Mouse (Mus musculus) CH12.LX (cell line): ENCODE measurements around the gene Cep350. TPM values are rescaled to one million over a fixed set of nuclear protein-coding genes. Genes with fewer than 3 reads are reported as not detected.

ENCODE experiments used
- DNase-seq: peaks from one replicate; pipeline ENCODE4 v3.0.0-alpha.2; 2013; ENCODE audit errors: extremely low read depth
- H3K27ac ChIP-seq: 2 replicates; pipeline ENCODE4 v1.5.1; 2012; ENCODE audit warnings: low read depth, mild to moderate bottlenecking, control low read depth, moderate library complexity; ENCODE audit not compliant: insufficient read depth
- H3K27me3 ChIP-seq: replicated peaks from 2 replicates; pipeline ENCODE3; 2012; ENCODE audit warnings: inconsistent platforms
- H3K36me3 ChIP-seq, 2 experiments: replicated peaks in 1 of 2; 2 replicates each; pipeline versions ENCODE3 to v1.6.1; 2012; ENCODE audit warnings: inconsistent platforms in 1 of 2, low read length in 1 of 2, mild to moderate bottlenecking in 1 of 2, mixed read lengths in 1 of 2, moderate library complexity in 1 of 2; ENCODE audit not compliant: control insufficient read depth in 1 of 2, insufficient read depth in 1 of 2
- H3K4me1 ChIP-seq, 2 experiments: 2 replicates each; pipeline ENCODE4 v1.6.1; 2012; ENCODE audit warnings: inconsistent platforms in 1 of 2, moderate library complexity in 1 of 2; ENCODE audit not compliant: insufficient read depth in 2 of 2, control insufficient read depth in 1 of 2
- H3K4me2 ChIP-seq: 2 replicates; pipeline ENCODE4 v1.6.1; 2012; ENCODE audit warnings: low read depth, mild to moderate bottlenecking, control low read depth; ENCODE audit not compliant: poor library complexity, insufficient read depth, severe bottlenecking
- H3K4me3 ChIP-seq, 3 experiments: fragments of 150-350 bp in 1 of 3; sonication (generic) in 1 of 3; replicated peaks in 1 of 3; 2 replicates each; pipeline versions ENCODE3 to v1.5.1; 2011 to 2012; ENCODE audit warnings: low read depth in 2 of 3, low read length in 2 of 3, mild to moderate bottlenecking in 2 of 3, moderate library complexity in 2 of 3, control low read depth in 1 of 3, improper control_type of control experiment in 1 of 3, inconsistent platforms in 1 of 3, mixed read lengths in 1 of 3; ENCODE audit not compliant: poor library complexity in 1 of 3
- H3K79me2 ChIP-seq: replicated peaks from 2 replicates; pipeline ENCODE4 v1.6.1; 2012; ENCODE audit warnings: mild to moderate bottlenecking, moderate library complexity; ENCODE audit not compliant: control insufficient read depth, poor library complexity, insufficient read depth, severe bottlenecking; ENCODE audit errors: extremely low read depth
- H3K9ac ChIP-seq: 2 replicates; pipeline ENCODE4 v1.6.1; 2012; ENCODE audit warnings: low read depth, mild to moderate bottlenecking, control low read depth, moderate library complexity; ENCODE audit not compliant: insufficient read depth
- H3K9me3 ChIP-seq: replicated peaks from 2 replicates; pipeline ENCODE3; 2012; ENCODE audit warnings: low read length, inconsistent platforms, mixed read lengths
- BHLHE40 ChIP-seq: IDR thresholded peaks from 2 replicates; pipeline ENCODE4 v1.6.1; 2011; ENCODE audit warnings: mild to moderate bottlenecking, low read depth, low read length, improper control_type of control experiment
- CHD1 ChIP-seq: IDR thresholded peaks from 2 replicates; pipeline ENCODE4 v1.6.1; 2012; ENCODE audit warnings: low read depth, low read length, improper control_type of control experiment, inconsistent platforms
- CHD2 ChIP-seq: IDR thresholded peaks from 2 replicates; pipeline ENCODE4 v1.6.1; 2011; ENCODE audit warnings: low read length, improper control_type of control experiment
- CTCF ChIP-seq, 2 experiments: IDR thresholded peaks in 1 of 2; conservative IDR thresholded peaks in 1 of 2; 2 replicates each; pipeline ENCODE4 v1.5.1; 2011 to 2012; ENCODE audit warnings: low read depth in 2 of 2, low read length in 2 of 2, improper control_type of control experiment in 1 of 2, inconsistent platforms in 1 of 2, mild to moderate bottlenecking in 1 of 2, moderate library complexity in 1 of 2
- E2F4 ChIP-seq: IDR thresholded peaks from 2 replicates; pipeline ENCODE4 v1.6.1; 2011; ENCODE audit warnings: low read depth, low read length, improper control_type of control experiment; ENCODE audit not compliant: insufficient replicate concordance
- ELF1 ChIP-seq: IDR thresholded peaks from 2 replicates; pipeline ENCODE4 v1.6.1; 2014; ENCODE audit warnings: low read depth, mild to moderate bottlenecking, inconsistent platforms, low read length, improper control_type of control experiment
- EP300 ChIP-seq: IDR thresholded peaks from 2 replicates; pipeline ENCODE4 v1.6.1; 2011; ENCODE audit warnings: low read length, improper control_type of control experiment
- ETS1 ChIP-seq: conservative IDR thresholded peaks from 2 replicates; pipeline ENCODE4 v1.6.1; 2012; ENCODE audit warnings: low read depth, mild to moderate bottlenecking, inconsistent platforms, low read length, improper control_type of control experiment, moderate library complexity
- GABPA ChIP-seq: IDR thresholded peaks from 2 replicates; pipeline ENCODE4 v1.6.1; 2012; ENCODE audit warnings: low read depth, low read length, improper control_type of control experiment, inconsistent platforms; ENCODE audit not compliant: insufficient replicate concordance
- HCFC1 ChIP-seq: IDR thresholded peaks from 2 replicates; pipeline ENCODE4 v1.6.1; 2012; ENCODE audit warnings: low read depth, mild to moderate bottlenecking, inconsistent platforms, low read length, improper control_type of control experiment
- IRF4 ChIP-seq: IDR thresholded peaks from 2 replicates; pipeline ENCODE4 v1.6.1; 2014; ENCODE audit warnings: low read depth, mild to moderate bottlenecking, inconsistent platforms, low read length, improper control_type of control experiment
- JUN ChIP-seq: IDR thresholded peaks from 2 replicates; pipeline ENCODE4 v1.6.1; 2011; ENCODE audit warnings: low read depth, mild to moderate bottlenecking, low read length, improper control_type of control experiment, moderate library complexity; ENCODE audit not compliant: insufficient read depth
- JUND ChIP-seq: conservative IDR thresholded peaks from 2 replicates; pipeline ENCODE4 v1.6.1; 2011; ENCODE audit warnings: low read depth, low read length, improper control_type of control experiment
- KAT2A ChIP-seq: IDR thresholded peaks from 2 replicates; pipeline ENCODE4 v1.6.1; 2012; ENCODE audit warnings: low read length, improper control_type of control experiment, inconsistent platforms; ENCODE audit not compliant: insufficient replicate concordance
- MAFK ChIP-seq: IDR thresholded peaks from 2 replicates; pipeline ENCODE4 v1.6.1; 2011; ENCODE audit warnings: low read length, improper control_type of control experiment; ENCODE audit not compliant: insufficient replicate concordance
- MAX ChIP-seq: IDR thresholded peaks from 2 replicates; pipeline ENCODE4 v1.6.1; 2011; ENCODE audit warnings: low read length, improper control_type of control experiment
- MAZ ChIP-seq: IDR thresholded peaks from 2 replicates; pipeline ENCODE4 v1.6.1; 2012; ENCODE audit warnings: low read depth, mild to moderate bottlenecking, inconsistent platforms, low read length, improper control_type of control experiment, moderate library complexity
- MEF2A ChIP-seq: IDR thresholded peaks from 2 replicates; pipeline ENCODE4 v1.6.1; 2014; ENCODE audit warnings: low read depth, mild to moderate bottlenecking, inconsistent platforms, low read length, improper control_type of control experiment, borderline replicate concordance
- MXI1 ChIP-seq: IDR thresholded peaks from 2 replicates; pipeline ENCODE4 v1.6.1; 2011; ENCODE audit warnings: mild to moderate bottlenecking, low read depth, low read length, improper control_type of control experiment
- MYC ChIP-seq: IDR thresholded peaks from 2 replicates; pipeline ENCODE4 v1.6.1; 2011; ENCODE audit warnings: low read depth, mild to moderate bottlenecking, improper control_type of control experiment, low read length
- NELFE ChIP-seq: IDR thresholded peaks from 2 replicates; pipeline ENCODE4 v1.6.1; 2011; ENCODE audit warnings: low read depth, low read length, improper control_type of control experiment
- NRF1 ChIP-seq: IDR thresholded peaks from 2 replicates; pipeline ENCODE4 v1.6.1; 2014; ENCODE audit warnings: low read depth, mild to moderate bottlenecking, inconsistent platforms, low read length, improper control_type of control experiment, moderate library complexity
- PAX5 ChIP-seq: IDR thresholded peaks from 2 replicates; pipeline ENCODE4 v1.6.1; 2012; ENCODE audit warnings: low read length, inconsistent platforms, mixed read lengths
- POLR2A ChIP-seq: IDR thresholded peaks from 2 replicates; pipeline ENCODE4 v1.6.1; 2011; ENCODE audit warnings: low read depth, mild to moderate bottlenecking, improper control_type of control experiment, low read length
- POLR2AphosphoS2 ChIP-seq: IDR thresholded peaks from 2 replicates; pipeline ENCODE4 v1.6.1; 2011; ENCODE audit warnings: low read depth, low read length, improper control_type of control experiment
- RAD21 ChIP-seq: IDR thresholded peaks from 2 replicates; pipeline ENCODE4 v1.6.1; 2011; ENCODE audit warnings: low read depth, mild to moderate bottlenecking, low read length, improper control_type of control experiment, moderate library complexity
- RCOR1 ChIP-seq: conservative IDR thresholded peaks from 2 replicates; pipeline ENCODE4 v1.6.1; 2012; ENCODE audit warnings: low read depth, mild to moderate bottlenecking, inconsistent platforms, low read length, improper control_type of control experiment
- SIN3A ChIP-seq: IDR thresholded peaks from 2 replicates; pipeline ENCODE4 v1.6.1; 2012; ENCODE audit warnings: low read length, improper control_type of control experiment, inconsistent platforms
- SMC3 ChIP-seq: IDR thresholded peaks from 2 replicates; pipeline ENCODE4 v1.6.1; 2011; ENCODE audit warnings: low read depth, low read length, improper control_type of control experiment
- TBP ChIP-seq: conservative IDR thresholded peaks from 2 replicates; pipeline ENCODE4 v1.6.1; 2011; ENCODE audit warnings: low read depth, low read length, improper control_type of control experiment
- TCF12 ChIP-seq: IDR thresholded peaks from 2 replicates; pipeline ENCODE4 v1.6.1; 2014; ENCODE audit warnings: low read depth, mild to moderate bottlenecking, inconsistent platforms, low read length, improper control_type of control experiment
- UBTF ChIP-seq: IDR thresholded peaks from 2 replicates; pipeline ENCODE4 v1.6.1; 2012; ENCODE audit warnings: low read depth, mild to moderate bottlenecking, inconsistent platforms, low read length, improper control_type of control experiment, moderate library complexity
- USF1 ChIP-seq: IDR thresholded peaks from 2 replicates; pipeline ENCODE4 v1.6.1; 2014; ENCODE audit warnings: low read depth, mild to moderate bottlenecking, inconsistent platforms, low read length, improper control_type of control experiment
- USF2 ChIP-seq: conservative IDR thresholded peaks from 2 replicates; pipeline ENCODE4 v1.6.1; 2011; ENCODE audit warnings: low read depth, low read length, improper control_type of control experiment
- ZC3H11A ChIP-seq: IDR thresholded peaks from 2 replicates; pipeline ENCODE4 v1.6.1; 2012; ENCODE audit warnings: low read depth, mild to moderate bottlenecking, inconsistent platforms, low read length, improper control_type of control experiment
- ZKSCAN1 ChIP-seq: IDR thresholded peaks from 2 replicates; pipeline ENCODE4 v1.6.1; 2012; ENCODE audit warnings: low read depth, inconsistent platforms, low read length, improper control_type of control experiment, borderline replicate concordance
- ZMIZ1 ChIP-seq: IDR thresholded peaks from 2 replicates; pipeline ENCODE4 v1.6.1; 2012; ENCODE audit warnings: low read depth, mild to moderate bottlenecking, inconsistent platforms, low read length, improper control_type of control experiment
- ZNF384 ChIP-seq: IDR thresholded peaks from 2 replicates; pipeline ENCODE4 v1.6.1; 2012; ENCODE audit warnings: low read depth, low read length, improper control_type of control experiment, inconsistent platforms
- dilution Hi-C: fragments of 300-500 bp; cut with MboI; formaldehyde crosslinking; loops from 2 replicates; pipeline ENCODE4 v1.14.3; 2020; ENCODE audit warnings: low sequenced_read_pairs; ENCODE audit not compliant: extremely low pct_unique_long_range_greater_than_20kb, extremely low pct_ligation_motif_present
- in situ Hi-C: fragments of 300-500 bp; cut with MboI; formaldehyde crosslinking; loops from 3 replicates; pipeline ENCODE4 v1.14.3; 2019; ENCODE audit warnings: low sequenced_read_pairs, low pct_ligation_motif_present, low pct_unique_long_range_greater_than_20kb, mixed read lengths
- polyA plus RNA-seq: library from polyadenylated mRNA; unstranded; fragments of >175 nt; gene quantifications from 2 replicates; pipeline ENCODE4 v1.2.1, GENCODE M21; 2012; ENCODE audit warnings: low read depth; ENCODE audit not compliant: insufficient read length
- total RNA-seq, 2 experiments: library from RNA; depleted of rRNA; stranded (reverse); fragments of 300-350 nt in 1 of 2; fragments of >200 nt in 1 of 2; gene quantifications; 2 replicates each; pipeline ENCODE4 v1.2.3; 2012 to 2014

Gene Cep350
- total RNA-seq (2012; rRNA removed) (5.3 and 6.8 TPM in 2 replicates), total RNA-seq (2014; rRNA removed) (3.5 and 3.6 TPM in 2 replicates), polyA plus RNA-seq (8.3 and 8.5 TPM in 2 replicates)

GRCm38 (mm10) chr1:155973068-155973718, at the start of gene Cep350:
TSS of gene Cep350 (minus strand) at chr1:155973255.
- H3K36me3 ChIP-seq: peaks cover 0 to 2% of the 10 kb centered on the region in 2 experiments
- in situ Hi-C loops: no loop called here

GRCm38 (mm10) chr1:156020402-156020801, 47.3 kb upstream of the Cep350 start:
- Histone ChIP-seq H3K4me3 (no peak overlapping the region), H3K4me1 (no peaks in the 10 kb centered on the region), H3K36me3 (peaks cover 39 to 70% of the 10 kb centered on the region in 2 experiments), H3K9ac (no peak overlapping the region), H3K79me2 (no peaks in the 10 kb centered on the region), H3K9me3 (no peaks in the 10 kb centered on the region), H3K4me2 (no peak overlapping the region), H3K27me3 (no peaks in the 10 kb centered on the region), H3K27ac (no peak overlapping the region)
- in situ Hi-C loops (no loop called here), dilution Hi-C loops (no loop called here)
- no peak for TF ChIP-seq SIN3A
- DNase-seq: no peak

More at GRCm38 (mm10) chr1:155973068-155973718, at the start of gene Cep350:
- no peaks in the 10 kb centered on the region for H3K27me3 ChIP-seq
- H3K27ac ChIP-seq: peak within 1 kb of the TSS; percentile 57
- dilution Hi-C loops: no loop called here
- peak within 1 kb of the TSS; percentile 88 for H3K4me2 ChIP-seq
- H3K4me3 ChIP-seq: peak within 1 kb of the TSS; percentile 77 to 94 (median 93)
- DNase-seq: peak; percentile 97
- peak; percentile 70; the same call in 1 of the 2 replicates for TF ChIP-seq SIN3A
- TF ChIP-seq SMC3: no peak
- peak; percentile 60; the same call in 1 of the 2 replicates for TF ChIP-seq MEF2A
- no peak for TF ChIP-seq E2F4
- peak; percentile 82 for TF ChIP-seq NRF1
- TF ChIP-seq POLR2AphosphoS2: no peak
- peak; percentile 98 for TF ChIP-seq CHD2
- peak; percentile 58; the same call in 1 of the 2 replicates for TF ChIP-seq KAT2A
- no peak for TF ChIP-seq ZKSCAN1
- TF ChIP-seq MAX: peak; percentile 45
- TF ChIP-seq USF1: no peak
- peak; percentile 76 for TF ChIP-seq RCOR1
- no peak for TF ChIP-seq CTCF (conservative IDR thresholded peaks at IDR 0.05 in 1 of 2, IDR thresholded peaks at IDR 0.05 in 1 of 2; ENCODE audit: low read depth in 2 of 2, low read length in 2 of 2)
- no peak for TF ChIP-seq ETS1
- no peak for TF ChIP-seq MAFK
- TF ChIP-seq RAD21: no peak
- TF ChIP-seq PAX5: no peak
- peak; percentile 48 for TF ChIP-seq TCF12
- TF ChIP-seq ZMIZ1: peak; percentile 72
- peak; percentile 61; the same call in 1 of the 2 replicates for TF ChIP-seq MXI1
- TF ChIP-seq ZC3H11A: no peak
- no peak for TF ChIP-seq MYC
- TF ChIP-seq GABPA: no peak; the same call in 1 of the 2 replicates
- no peak; the same call in 1 of the 2 replicates for TF ChIP-seq UBTF
- no peak for TF ChIP-seq JUN
- no peak for TF ChIP-seq USF2
- peak; percentile 80 for TF ChIP-seq MAZ
- TF ChIP-seq BHLHE40: no peak
- no peak for TF ChIP-seq JUND
- peak; percentile 28; the same call in 1 of the 2 replicates for TF ChIP-seq IRF4
- TF ChIP-seq HCFC1: peak; percentile 88
- TF ChIP-seq ELF1: peak; percentile 77
- TF ChIP-seq POLR2A: peak; percentile 72; the same call in 1 of the 2 replicates
- no peak; the same call in 1 of the 2 replicates for TF ChIP-seq TBP
- TF ChIP-seq NELFE: peak; percentile 76; the same call in 1 of the 2 replicates
- TF ChIP-seq EP300: no peak
- TF ChIP-seq CHD1: no peak
- no peak for TF ChIP-seq ZNF384
- peaks cover 8% of the 10 kb centered on the region for H3K9me3 ChIP-seq
- H3K9ac ChIP-seq: peak within 1 kb of the TSS; percentile 92
- H3K79me2 ChIP-seq: peaks cover 8% of the 10 kb centered on the region
- peaks cover 0 to 31% of the 10 kb centered on the region in 2 experiments; a peak in 2 of 4 replicates for H3K4me1 ChIP-seq
